Mouse (Mus musculus): ENCODE results near the gene Jund. TPM values are rescaled to one million over a fixed set of nuclear protein-coding genes. Genes with fewer than 3 reads are reported as not detected.
A peak's percentile ranks its signal among the peaks of the same experiment; 100 is the strongest.

The Jund gene
- total RNA-seq (2021): 100 to 1,000 TPM; 165 to 193 TPM
- long read RNA-seq, experiment 1, transcript Jund-201 (1 exons, 1,668 nt): major isoform, 700 of 700 reads
- long read RNA-seq, experiment 1, partial matches to known transcripts: 0 of 700 reads
- long read RNA-seq, experiment 1, other reads (novel, unspliced or antisense): 0 of 700 reads
- long read RNA-seq, experiment 2, transcript Jund-201 (1 exons, 1,668 nt): major isoform, 524 of 524 reads
- long read RNA-seq, experiment 2, partial matches to known transcripts: 0 of 524 reads
- long read RNA-seq, experiment 2, other reads (novel, unspliced or antisense): 0 of 524 reads

GRCm38 (mm10) chr8:70698310-70699109 is at the start of gene Jund:
Gene Jund (plus strand): TSS chr8:70698949.
- intact Hi-C loops (cut with DNase I): no loop called here

GRCm38 (mm10) chr8:70649324-70649723 is 49.4 kb upstream of the Jund start:
- peak in 1 of 2 experiments; percentile 63 for DNase-seq (ENCODE audit: low spot score in 2 of 2)

More at GRCm38 (mm10) chr8:70698310-70699109, at the start of gene Jund:
- DNase-seq (ENCODE audit: low spot score in 2 of 2): peak; percentile 99

GRCm38 (mm10) chr8:70650351-70650750 is 48.4 kb upstream of the Jund start:
- no peak for DNase-seq (ENCODE audit: low spot score in 2 of 2)
- intact Hi-C loops (cut with DNase I): no loop called here

More at GRCm38 (mm10) chr8:70649324-70649723, 49.4 kb upstream of the Jund start:
- intact Hi-C loops (cut with DNase I): no loop called here

- DNase-seq (ENCODE audit: low spot score in 2 of 2): no peak
- intact Hi-C loops (cut with DNase I): no loop called here
Measured at GRCm38 (mm10) chr8:70653226-70653625, 45.5 kb upstream of the Jund start.

GRCm38 (mm10) chr8:70654121-70654520 is 44.6 kb upstream of the Jund start:
- DNase-seq (ENCODE audit: low spot score in 2 of 2): no peak
- intact Hi-C loops (cut with DNase I): no loop called here

- no peak for DNase-seq (ENCODE audit: low spot score in 2 of 2)
- intact Hi-C loops (cut with DNase I): loop anchor here (5.0 kb wide), 1 partner anchor 43 kb away; no protein-coding TSS in a partner anchor
Measured at GRCm38 (mm10) chr8:70655469-70655868, 43.3 kb upstream of the Jund start.

GRCm38 (mm10) chr8:70656193-70656790 is 42.5 kb upstream of the Jund start:
- intact Hi-C loops (cut with DNase I): loop anchor here (5.0 kb wide), 1 partner anchor 44 kb away; no protein-coding TSS in a partner anchor
- DNase-seq (ENCODE audit: low spot score in 2 of 2): no peak

GRCm38 (mm10) chr8:70657214-70657613 is 41.5 kb upstream of the Jund start:
- no peak for DNase-seq (ENCODE audit: low spot score in 2 of 2)
- intact Hi-C loops (cut with DNase I): loop anchor here (5.0 kb wide), 1 partner anchor 45 kb away; no protein-coding TSS in a partner anchor

GRCm38 (mm10) chr8:70657739-70658138 is 41.0 kb upstream of the Jund start:
- intact Hi-C loops (cut with DNase I): loop anchor here (5.0 kb wide), 1 partner anchor 45 kb away; no protein-coding TSS in a partner anchor
- no peak for DNase-seq (ENCODE audit: low spot score in 2 of 2)

- intact Hi-C loops (cut with DNase I): loop anchor here (5.0 kb wide), 1 partner anchor 47 kb away; no protein-coding TSS in a partner anchor
- DNase-seq (ENCODE audit: low spot score in 2 of 2): no peak
Measured at GRCm38 (mm10) chr8:70658897-70659603, 39.7 kb upstream of the Jund start.

GRCm38 (mm10) chr8:70659604-70660272 is 39.0 kb upstream of the Jund start:
- intact Hi-C loops (cut with DNase I): loop anchor here (5.0 kb wide), 1 partner anchor 47 kb away; no protein-coding TSS in a partner anchor

GRCm38 (mm10) chr8:70660273-70660725 is 38.5 kb upstream of the Jund start, which contains the start of gene Pgpep1:
Gene Pgpep1 (minus strand): TSS chr8:70660388.
- DNase-seq (ENCODE audit: low spot score in 2 of 2): no peak
- intact Hi-C loops (cut with DNase I): no loop called here

More at GRCm38 (mm10) chr8:70659604-70660272, 39.0 kb upstream of the Jund start:
- DNase-seq (ENCODE audit: low spot score in 2 of 2): peak; percentile 46 to 82

- intact Hi-C loops (cut with DNase I): no loop called here
- DNase-seq (ENCODE audit: low spot score in 2 of 2): no peak
Measured at GRCm38 (mm10) chr8:70663691-70664090, 35.1 kb upstream of the Jund start.

GRCm38 (mm10) chr8:70664631-70665030 is 34.1 kb upstream of the Jund start:
- DNase-seq (ENCODE audit: low spot score in 2 of 2): no peak
- intact Hi-C loops (cut with DNase I): no loop called here

GRCm38 (mm10) chr8:70665599-70665998 is 33.1 kb upstream of the Jund start:
- no peak for DNase-seq (ENCODE audit: low spot score in 2 of 2)
- intact Hi-C loops (cut with DNase I): no loop called here

- intact Hi-C loops (cut with DNase I): no loop called here
Measured at GRCm38 (mm10) chr8:70667071-70667470, 31.7 kb upstream of the Jund start.

GRCm38 (mm10) chr8:70671615-70672324 is 27.0 kb upstream of the Jund start:
- no peak for DNase-seq (ENCODE audit: low spot score in 2 of 2)
- intact Hi-C loops (cut with DNase I): loop anchor here (5.0 kb wide), 1 partner anchor 44 kb away; no protein-coding TSS in a partner anchor

More at GRCm38 (mm10) chr8:70667071-70667470, 31.7 kb upstream of the Jund start:
- peak; percentile 46 to 78 for DNase-seq (ENCODE audit: low spot score in 2 of 2)
